Mouse (Mus musculus): ENCODE measurements around the gene Ocln. TPM values are rescaled to one million over a fixed set of nuclear protein-coding genes. Genes with fewer than 3 reads are reported as not detected.

Gene Ocln
- polyA plus RNA-seq (2012; fragmentation: generic; extraction: Trizol): 0.42 TPM
- long read RNA-seq, experiment 1, full-length matches to known transcripts: 6 of 8 reads
- long read RNA-seq, experiment 1, partial matches to known transcripts: 1 of 8 reads
- long read RNA-seq, experiment 1, other reads (novel, unspliced or antisense): 1 of 8 reads
- long read RNA-seq, experiment 2, full-length matches to known transcripts: 22 of 28 reads
- long read RNA-seq, experiment 2, partial matches to known transcripts: 0 of 28 reads
- long read RNA-seq, experiment 2, other reads (novel, unspliced or antisense): 6 of 28 reads

DNA sequence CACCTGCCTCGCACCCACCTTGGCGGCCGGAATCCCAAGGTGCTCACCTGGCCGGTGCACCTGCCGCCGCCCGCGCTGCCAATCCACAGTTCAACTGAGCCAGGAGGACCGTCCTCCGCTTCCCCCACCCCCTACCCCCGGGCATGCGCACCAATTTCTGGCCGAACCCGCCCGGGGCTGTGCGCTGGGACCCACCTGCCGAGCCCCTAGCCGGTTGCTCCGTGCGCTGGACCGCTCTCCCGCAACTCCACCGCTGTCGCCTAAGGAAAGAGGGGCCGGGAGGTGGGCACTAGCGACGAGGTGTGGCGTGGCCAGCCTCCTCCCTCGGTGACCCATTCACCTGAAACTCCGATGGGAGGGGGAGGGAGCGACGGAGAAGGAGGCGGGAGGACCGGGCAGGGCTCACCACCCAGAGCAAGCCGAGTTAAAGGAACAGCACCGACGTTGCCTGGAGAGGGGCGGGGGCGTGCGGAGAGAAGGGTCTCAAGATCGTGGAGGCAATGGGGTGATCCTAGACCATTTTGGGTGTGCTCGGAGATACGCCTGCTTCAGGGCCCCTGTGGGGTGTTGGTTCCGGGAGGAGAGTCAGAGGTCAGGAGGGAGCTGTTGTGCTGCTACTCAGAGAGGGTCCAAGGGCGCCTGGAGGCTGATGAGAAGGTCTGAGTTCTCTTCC, at the start of gene Ocln:
Gene Ocln (minus strand): TSS at position 350 of the 673 bp plus-strand sequence.
- Histone ChIP-seq H3ac (ENCODE audit: control insufficient read depth, insufficient read length, low read depth) (peak within 1 kb of the TSS; percentile 50), H3K4me3 (ENCODE audit: insufficient read depth, poor library complexity, severe bottlenecking) (peak within 1 kb of the TSS; percentile 26), H3K27me3 (ENCODE audit: control insufficient read depth, insufficient read depth, insufficient read length) (peaks cover 6% of the 10 kb centered on the region), H3K36me3 (ENCODE audit: control insufficient read depth, insufficient read depth) (no peaks in the 10 kb centered on the region), H3K79me2 (ENCODE audit: control insufficient read depth, insufficient read depth) (no peaks in the 10 kb centered on the region), H3K79me3 (ENCODE audit: low read depth) (no peaks in the 10 kb centered on the region)
- TF ChIP-seq USF1 (IDR thresholded peaks at IDR 0.05; ENCODE audit: low read depth): no peak
- no peak for TF ChIP-seq CEBPB (IDR thresholded peaks at IDR 0.05; ENCODE audit: low read depth)
- no peak for TF ChIP-seq FOSL1 (IDR thresholded peaks at IDR 0.05; ENCODE audit: insufficient read depth, low read length, poor library complexity, severe bottlenecking)
- TF ChIP-seq MAX (IDR thresholded peaks at IDR 0.05): no peak
- TF ChIP-seq MYOG (IDR thresholded peaks at IDR 0.05; ENCODE audit: control insufficient read depth, extremely low read depth, insufficient read length): no peak

- TF ChIP-seq USF1 (IDR thresholded peaks at IDR 0.05; ENCODE audit: low read depth): no peak
- TF ChIP-seq MYOD1 (IDR thresholded peaks at IDR 0.05; ENCODE audit: control insufficient read depth, insufficient read length, low read depth): no peak
- TF ChIP-seq MYOG (IDR thresholded peaks at IDR 0.05; ENCODE audit: control insufficient read depth, extremely low read depth, insufficient read length): no peak
- Histone ChIP-seq H3K27me3 (ENCODE audit: control insufficient read depth, insufficient read depth, insufficient read length) (no peaks in the 10 kb centered on the region), H3K79me2 (ENCODE audit: control insufficient read depth, insufficient read depth) (no peaks in the 10 kb centered on the region), H3K4me3 (ENCODE audit: insufficient read depth, poor library complexity, severe bottlenecking) (no peak overlapping the region), H3K79me3 (ENCODE audit: low read depth) (no peaks in the 10 kb centered on the region), H3K36me3 (ENCODE audit: control insufficient read depth, insufficient read depth) (no peaks in the 10 kb centered on the region), H3ac (ENCODE audit: control insufficient read depth, insufficient read length, low read depth) (no peak overlapping the region)
These were observed 48.5 kb upstream of the Ocln start for GRCm38 (mm10) chr13:100601034-100601433.

- no peak overlapping the region for H3K4me3 ChIP-seq (ENCODE audit: insufficient read depth, poor library complexity, severe bottlenecking)
- no peaks in the 10 kb centered on the region for H3K36me3 ChIP-seq (ENCODE audit: control insufficient read depth, insufficient read depth)
- no peak for TF ChIP-seq CEBPB (IDR thresholded peaks at IDR 0.05; ENCODE audit: low read depth)
- TF ChIP-seq CTCF (IDR thresholded peaks at IDR 0.05; ENCODE audit: control insufficient read depth, insufficient read depth, insufficient read length): no peak
- TF ChIP-seq MYOD1 (IDR thresholded peaks at IDR 0.05; ENCODE audit: control insufficient read depth, insufficient read length, low read depth): no peak
- TF ChIP-seq FOSL1 (IDR thresholded peaks at IDR 0.05; ENCODE audit: insufficient read depth, low read length, poor library complexity, severe bottlenecking): no peak
- no peak for TF ChIP-seq MAX (IDR thresholded peaks at IDR 0.05)
- no peak for TF ChIP-seq MYOG (IDR thresholded peaks at IDR 0.05; ENCODE audit: control insufficient read depth, extremely low read depth, insufficient read length)
- no peak for TF ChIP-seq USF1 (IDR thresholded peaks at IDR 0.05; ENCODE audit: low read depth)
- H3ac ChIP-seq (ENCODE audit: control insufficient read depth, insufficient read length, low read depth): no peak overlapping the region
- no peaks in the 10 kb centered on the region for H3K27me3 ChIP-seq (ENCODE audit: control insufficient read depth, insufficient read depth, insufficient read length)
- no peaks in the 10 kb centered on the region for H3K79me3 ChIP-seq (ENCODE audit: low read depth)
- H3K79me2 ChIP-seq (ENCODE audit: control insufficient read depth, insufficient read depth): no peaks in the 10 kb centered on the region
These were observed 47.8 kb upstream of the Ocln start for GRCm38 (mm10) chr13:100600317-100600716.

- no peaks in the 10 kb centered on the region for H3K27me3 ChIP-seq (ENCODE audit: control insufficient read depth, insufficient read depth, insufficient read length)
- no peak overlapping the region for H3ac ChIP-seq (ENCODE audit: control insufficient read depth, insufficient read length, low read depth)
- no peak overlapping the region for H3K4me3 ChIP-seq (ENCODE audit: insufficient read depth, poor library complexity, severe bottlenecking)
- no peaks in the 10 kb centered on the region for H3K79me2 ChIP-seq (ENCODE audit: control insufficient read depth, insufficient read depth)
- H3K79me3 ChIP-seq (ENCODE audit: low read depth): no peaks in the 10 kb centered on the region
- TF ChIP-seq MYOD1 (IDR thresholded peaks at IDR 0.05; ENCODE audit: control insufficient read depth, insufficient read length, low read depth) (no peak), MYOG (IDR thresholded peaks at IDR 0.05; ENCODE audit: control insufficient read depth, extremely low read depth, insufficient read length) (no peak), USF1 (IDR thresholded peaks at IDR 0.05; ENCODE audit: low read depth) (no peak), CEBPB (IDR thresholded peaks at IDR 0.05; ENCODE audit: low read depth) (no peak), CTCF (IDR thresholded peaks at IDR 0.05; ENCODE audit: control insufficient read depth, insufficient read depth, insufficient read length) (no peak), MAX (IDR thresholded peaks at IDR 0.05) (no peak), FOSL1 (IDR thresholded peaks at IDR 0.05; ENCODE audit: insufficient read depth, low read length, poor library complexity, severe bottlenecking) (no peak)
- no peaks in the 10 kb centered on the region for H3K36me3 ChIP-seq (ENCODE audit: control insufficient read depth, insufficient read depth)
These were observed 44.8 kb upstream of the Ocln start for GRCm38 (mm10) chr13:100597284-100597683.

GRCm38 (mm10) chr13:100595552-100595885, 43.0 kb upstream of the Ocln start:
- Histone ChIP-seq H3K36me3 (ENCODE audit: control insufficient read depth, insufficient read depth) (no peaks in the 10 kb centered on the region), H3K79me3 (ENCODE audit: low read depth) (no peaks in the 10 kb centered on the region), H3K27me3 (ENCODE audit: control insufficient read depth, insufficient read depth, insufficient read length) (no peaks in the 10 kb centered on the region), H3K4me3 (ENCODE audit: insufficient read depth, poor library complexity, severe bottlenecking) (no peak overlapping the region), H3K79me2 (ENCODE audit: control insufficient read depth, insufficient read depth) (no peaks in the 10 kb centered on the region), H3ac (ENCODE audit: control insufficient read depth, insufficient read length, low read depth) (no peak overlapping the region)
- TF ChIP-seq CEBPB (IDR thresholded peaks at IDR 0.05; ENCODE audit: low read depth) (no peak), MYOG (IDR thresholded peaks at IDR 0.05; ENCODE audit: control insufficient read depth, extremely low read depth, insufficient read length) (no peak), USF1 (IDR thresholded peaks at IDR 0.05; ENCODE audit: low read depth) (no peak), CTCF (IDR thresholded peaks at IDR 0.05; ENCODE audit: control insufficient read depth, insufficient read depth, insufficient read length) (no peak), FOSL1 (IDR thresholded peaks at IDR 0.05; ENCODE audit: insufficient read depth, low read length, poor library complexity, severe bottlenecking) (no peak), MYOD1 (IDR thresholded peaks at IDR 0.05; ENCODE audit: control insufficient read depth, insufficient read length, low read depth) (no peak), MAX (IDR thresholded peaks at IDR 0.05) (no peak)

Measured in C2C12 (cell line).